Mouse (Mus musculus): ENCODE results near the gene Slc27a2.

Gene Slc27a2

GRCm38 (mm10) chr2:126555533-126555932, 3.3 kb downstream of the Slc27a2 start:
- peak; percentile 78 for DNase-seq

- no peak for DNase-seq
Measured at GRCm38 (mm10) chr2:126560094-126560493, 7.9 kb downstream of the Slc27a2 start.

- DNase-seq = no peak
Measured at GRCm38 (mm10) chr2:126563411-126564105, 11.4 kb downstream of the Slc27a2 start.

GRCm38 (mm10) chr2:126572163-126572562, 20.0 kb downstream of the Slc27a2 start:
- no peak for DNase-seq

- no peak for DNase-seq
Measured at GRCm38 (mm10) chr2:126572747-126573146, 20.5 kb downstream of the Slc27a2 start.

- DNase-seq = peak; percentile 81
Measured at GRCm38 (mm10) chr2:126575391-126576176, 23.4 kb downstream of the Slc27a2 start.

- DNase-seq = no peak
Measured at GRCm38 (mm10) chr2:126577362-126577761, 25.2 kb downstream of the Slc27a2 start.

GRCm38 (mm10) chr2:126579282-126579681, 27.1 kb downstream of the Slc27a2 start:
- DNase-seq = no peak

GRCm38 (mm10) chr2:126583960-126584359, 31.8 kb downstream of the Slc27a2 start:
- no peak for DNase-seq

GRCm38 (mm10) chr2:126584621-126585369, 32.6 kb downstream of the Slc27a2 start:
- no peak for DNase-seq

GRCm38 (mm10) chr2:126587468-126587867, 35.3 kb downstream of the Slc27a2 start:
- DNase-seq = peak; percentile 35

GRCm38 (mm10) chr2:126591304-126591703, 39.1 kb downstream of the Slc27a2 start:
- no peak for DNase-seq

GRCm38 (mm10) chr2:126593831-126594610, 41.8 kb downstream of the Slc27a2 start:
- no peak for DNase-seq

GRCm38 (mm10) chr2:126596347-126597072, 44.3 kb downstream of the Slc27a2 start:
- DNase-seq = peak; percentile 14

- DNase-seq = no peak
Measured at GRCm38 (mm10) chr2:126597279-126598241, 45.4 kb downstream of the Slc27a2 start.

GRCm38 (mm10) chr2:126598359-126598758, 46.2 kb downstream of the Slc27a2 start:
- DNase-seq = no peak

GRCm38 (mm10) chr2:126599005-126599404, 46.8 kb downstream of the Slc27a2 start:
- DNase-seq = no peak

- DNase-seq = no peak
Measured at GRCm38 (mm10) chr2:126600533-126600932, 48.3 kb downstream of the Slc27a2 start.

GRCm38 (mm10) chr2:126601918-126602600, 49.9 kb downstream of the Slc27a2 start:
- DNase-seq = no peak

- DNase-seq = no peak
Measured at GRCm38 (mm10) chr2:126606061-126606687, 54.0 kb downstream of the Slc27a2 start.
